Mouse (Mus musculus) liver, embryonic 14.5 days (tissue): ENCODE measurements around the gene Ttc41.

Source experiments
- CTCF ChIP-seq: IDR thresholded peaks from 2 replicates; pipeline ENCODE4 v1.5.1; 2016; ENCODE audit warnings: antibody characterized with exemption, low read depth, control low read depth
- EP300 ChIP-seq: IDR thresholded peaks from 2 replicates; pipeline ENCODE4 v1.6.1; 2016; ENCODE audit warnings: antibody characterized with exemption, low read depth

- TF ChIP-seq CTCF (no peak), EP300 (no peak)
Measured at GRCm38 (mm10) chr10:86814292-86815131, 108.9 kb downstream of the Ttc41 start.
